Mouse (Mus musculus) bone marrow, adult 2 months (tissue): Measurements from ENCODE around the gene Gm5128.
"Not testable (repeated sequence)": the region's sequence is repeated elsewhere in the genome, so short reads cannot be mapped to it uniquely, and the experiment has no call there.

Experiments used
- CTCF ChIP-seq: fragments of 200-500 bp; IDR thresholded peaks from 2 replicates; pipeline ENCODE4 v1.5.1; 2011; ENCODE audit warnings: low read length, control low read depth; ENCODE audit not compliant: control insufficient read depth, insufficient read depth
- POLR2A ChIP-seq: fragments of 200-500 bp; IDR thresholded peaks from 2 replicates; pipeline ENCODE4 v1.6.1; 2011; ENCODE audit warnings: low read depth, mild to moderate bottlenecking, control low read depth, low read length, borderline replicate concordance; ENCODE audit not compliant: control insufficient read depth

DNA sequence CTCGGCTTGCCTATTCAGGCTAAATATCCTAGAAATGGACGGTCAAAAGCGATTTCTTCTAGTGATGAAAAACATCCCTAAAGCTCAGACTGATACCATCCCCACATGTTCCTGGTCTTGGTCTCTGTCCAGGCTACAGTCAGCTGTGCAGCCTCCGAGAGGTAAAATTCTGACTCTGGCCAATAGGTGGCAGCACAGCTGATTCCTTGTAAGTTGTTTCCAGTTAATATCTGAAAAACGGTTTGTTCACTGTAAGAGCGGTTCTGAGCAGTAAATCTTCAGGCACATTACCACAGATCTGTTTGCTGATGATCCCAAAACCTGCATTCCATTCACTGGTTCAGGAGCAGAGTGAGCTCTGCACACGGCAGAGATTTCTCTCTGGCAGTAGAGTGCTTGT lies 48.1 kb downstream of the Gm5128 start:
- TF ChIP-seq POLR2A, CTCF: not testable (repeated sequence)
